Mouse (Mus musculus): ENCODE measurements at regions not wholly inside any gene's neighbourhood (a gene's known extent, or its start where the extent isn't known, plus 50 kb on each side); places are given as distances from the start of the nearest gene placed in this dataset.

GRCm38 (mm10) chr17:51683318-51683717 lies 149.8 kb downstream of the Satb1 start:
- DNase-seq (ENCODE audit: low read depth), result no peak

GRCm38 (mm10) chr17:51682368-51682767 lies 150.7 kb downstream of the Satb1 start:
- no peak for DNase-seq (ENCODE audit: low read depth)

GRCm38 (mm10) chr17:51677451-51677850 lies 155.6 kb downstream of the Satb1 start:
- DNase-seq (ENCODE audit: low read depth), result no peak

DNA sequence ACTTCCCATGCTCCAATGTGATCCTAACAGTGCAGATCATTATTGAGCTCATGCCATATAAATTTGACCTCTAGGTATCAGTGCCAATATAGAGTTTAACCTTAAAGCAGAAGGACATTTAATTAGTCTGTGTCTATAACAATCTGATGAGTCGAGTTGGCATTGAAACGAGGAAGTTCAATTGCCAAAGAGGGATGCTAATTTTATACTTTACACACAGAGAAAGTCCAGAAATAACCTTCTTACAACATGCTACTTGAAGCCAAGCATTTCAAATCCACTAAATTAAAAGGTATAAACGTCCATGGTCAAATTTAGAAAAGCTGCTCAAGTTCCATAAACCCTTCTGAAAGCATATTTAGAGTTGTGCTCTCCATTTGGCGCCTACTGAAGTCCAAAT lies 174.7 kb downstream of the Satb1 start:
- no peak for DNase-seq (ENCODE audit: low read depth)

GRCm38 (mm10) chr17:51653881-51654280 lies 179.2 kb downstream of the Satb1 start:
- no peak for DNase-seq (ENCODE audit: low read depth)

DNA sequence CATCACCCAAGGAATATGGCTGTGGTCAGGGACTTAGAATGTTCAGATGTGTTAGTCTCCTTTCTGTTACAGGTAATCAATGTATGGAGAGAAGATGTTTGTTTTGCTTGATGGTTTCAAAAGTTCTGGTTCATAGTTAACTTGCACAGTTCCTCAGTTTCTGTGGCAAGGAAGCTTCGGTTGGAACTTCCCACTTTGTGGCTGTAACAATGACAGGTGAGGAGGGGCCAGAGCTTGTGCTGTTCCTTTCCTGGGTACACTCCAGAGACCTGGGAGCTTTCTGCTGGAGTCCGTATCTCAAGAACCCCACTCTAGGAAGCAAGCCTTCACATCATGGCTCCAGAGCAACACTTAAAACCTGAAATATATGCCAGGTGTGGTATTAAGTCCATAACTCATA lies 181.2 kb downstream of the Satb1 start:
- no peak for DNase-seq (ENCODE audit: low read depth)

DNA sequence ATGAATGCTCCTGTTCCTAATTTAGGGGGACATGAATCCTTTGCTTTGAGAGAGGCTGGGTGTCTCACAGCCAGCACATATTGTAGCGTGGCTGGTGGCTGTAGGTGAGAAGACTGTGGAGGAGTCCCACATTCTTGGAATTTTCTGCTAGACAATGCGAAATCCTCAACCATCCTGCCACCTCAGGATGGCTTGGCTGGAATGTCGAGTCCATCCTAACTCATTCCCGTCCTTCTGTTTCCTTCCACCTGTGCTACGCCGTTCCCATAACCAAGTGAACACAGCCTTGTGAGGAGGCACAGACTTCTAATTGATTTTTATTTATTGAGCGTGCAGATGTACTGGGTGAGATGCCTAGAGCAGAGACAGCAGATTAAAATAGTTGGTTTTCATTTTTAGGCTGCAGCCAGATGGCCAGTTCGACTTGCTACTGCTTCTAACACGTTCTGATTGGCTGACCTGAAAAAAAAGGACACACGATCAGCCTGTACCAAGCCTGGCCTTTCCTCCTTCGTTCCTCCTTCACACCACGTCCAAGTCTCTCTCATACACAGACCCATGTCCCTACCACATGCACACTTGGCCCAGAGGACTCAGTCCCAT lies 183.8 kb downstream of the Satb1 start:
- DNase-seq (ENCODE audit: low read depth), result no peak

DNA sequence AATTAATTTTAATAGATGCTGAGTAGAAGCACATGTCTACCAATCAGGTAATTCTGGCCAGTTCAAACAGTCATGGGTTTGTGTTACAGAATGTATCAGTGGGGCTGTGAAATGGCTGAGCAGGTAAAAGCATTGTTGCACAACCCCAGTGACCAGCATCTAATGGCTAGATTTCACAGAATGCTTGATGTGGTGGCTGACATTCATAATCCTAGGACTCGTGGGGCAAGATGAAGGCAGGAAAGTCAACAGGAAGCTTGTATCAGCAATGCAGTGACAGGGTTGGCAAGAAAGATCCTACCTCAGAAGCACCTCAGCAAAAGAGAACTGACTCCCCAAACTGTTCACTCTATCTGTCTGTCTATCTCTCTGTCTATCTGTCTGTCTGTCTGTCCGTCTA lies 186.7 kb downstream of the Satb1 start:
- DNase-seq (ENCODE audit: low read depth), result no peak

DNA sequence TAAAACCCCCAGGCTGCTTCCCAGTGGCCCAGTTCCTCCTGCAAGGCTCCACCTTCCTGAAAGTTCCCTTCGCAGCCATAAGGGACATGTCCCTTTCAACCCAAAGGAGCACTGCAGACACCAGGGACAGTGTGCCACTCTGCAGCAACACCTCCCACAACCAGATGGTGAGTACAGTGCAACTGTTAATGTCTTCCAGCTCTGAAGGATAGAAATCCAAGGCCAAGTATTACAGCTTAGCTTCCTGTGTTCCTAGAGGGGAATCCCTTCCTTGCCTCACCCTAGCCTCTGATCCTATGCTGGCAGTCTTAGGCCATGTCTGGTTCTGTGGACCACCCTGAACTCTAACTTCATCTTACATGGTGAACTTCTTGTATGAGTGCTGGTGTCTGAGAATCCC lies 187.2 kb downstream of the Satb1 start:
- DNase-seq (ENCODE audit: low read depth), result no peak

- DNase-seq (ENCODE audit: low read depth), result no peak
Measured at GRCm38 (mm10) chr17:51642682-51643081, 190.4 kb downstream of the Satb1 start.

DNA sequence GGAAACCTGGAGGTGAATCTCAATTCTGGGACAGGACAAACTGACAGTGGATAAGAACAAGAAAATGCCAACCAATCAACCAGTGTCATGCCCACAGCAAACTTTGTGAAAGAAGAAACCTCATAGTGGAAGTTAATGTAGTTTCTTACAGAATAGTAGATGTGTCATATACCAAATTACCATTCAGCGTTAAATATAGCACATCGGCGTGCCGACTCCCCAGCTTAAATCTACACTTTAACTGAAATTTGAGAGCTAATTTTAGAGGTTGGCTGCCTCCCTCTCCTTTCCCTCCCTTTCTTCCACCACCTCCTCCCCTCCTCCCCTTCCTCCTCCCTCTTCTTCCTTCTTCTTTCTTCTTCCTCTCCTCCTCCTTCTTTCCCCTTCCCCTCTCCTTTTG lies 197.2 kb downstream of the Satb1 start:
- DNase-seq (ENCODE audit: low read depth), result no peak

GRCm38 (mm10) chr17:51631574-51631973 lies 201.5 kb downstream of the Satb1 start:
- no peak for DNase-seq (ENCODE audit: low read depth)

DNA sequence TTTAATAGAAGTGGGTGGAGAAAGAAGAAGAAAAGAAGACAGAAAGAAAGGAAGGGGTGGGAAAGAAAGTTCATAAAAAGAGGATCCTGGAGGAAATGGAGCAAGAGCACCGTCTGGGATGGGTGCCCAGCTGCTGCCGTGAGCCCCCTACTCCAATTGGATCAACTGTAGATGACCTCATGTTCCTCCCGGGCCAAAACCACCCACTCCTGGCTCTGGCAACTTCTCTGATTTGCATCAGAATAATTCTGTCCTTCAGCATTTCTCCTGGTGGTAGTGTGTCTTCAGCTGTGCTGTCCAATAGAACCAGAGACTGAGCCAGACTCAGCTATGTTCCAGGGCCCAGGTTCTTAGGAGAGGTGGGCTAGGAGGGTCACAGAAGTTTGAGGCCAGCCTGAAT lies 212.6 kb downstream of the Satb1 start:
- DNase-seq (ENCODE audit: low read depth), result no peak

DNA sequence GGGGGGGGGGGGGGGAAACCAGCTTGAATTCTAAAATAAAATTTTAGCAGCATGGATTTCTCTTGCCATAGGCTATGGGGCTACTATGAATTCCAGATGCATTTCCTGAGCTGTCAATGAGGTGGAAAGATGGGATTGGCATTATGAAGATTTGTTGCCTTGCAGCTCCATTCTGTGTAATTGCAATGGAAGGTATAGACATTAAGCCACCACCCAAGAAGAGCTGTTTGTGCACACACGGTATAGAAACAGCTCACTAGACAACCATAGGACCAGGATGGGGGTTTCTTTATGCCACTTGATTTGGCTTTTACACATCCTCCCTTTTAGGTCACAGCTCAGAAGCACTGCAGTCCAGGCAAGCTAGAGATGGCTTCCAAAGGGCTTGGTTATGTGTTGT lies 247.8 kb downstream of the Satb1 start:
- DNase-seq (ENCODE audit: low read depth), result no peak

GRCm38 (mm10) chr17:51583984-51584880 lies 248.9 kb downstream of the Satb1 start:
- DNase-seq (ENCODE audit: low read depth), result no peak

- no peak for DNase-seq (ENCODE audit: low read depth)
Measured at GRCm38 (mm10) chr17:51583277-51583676, 249.8 kb downstream of the Satb1 start.

DNA sequence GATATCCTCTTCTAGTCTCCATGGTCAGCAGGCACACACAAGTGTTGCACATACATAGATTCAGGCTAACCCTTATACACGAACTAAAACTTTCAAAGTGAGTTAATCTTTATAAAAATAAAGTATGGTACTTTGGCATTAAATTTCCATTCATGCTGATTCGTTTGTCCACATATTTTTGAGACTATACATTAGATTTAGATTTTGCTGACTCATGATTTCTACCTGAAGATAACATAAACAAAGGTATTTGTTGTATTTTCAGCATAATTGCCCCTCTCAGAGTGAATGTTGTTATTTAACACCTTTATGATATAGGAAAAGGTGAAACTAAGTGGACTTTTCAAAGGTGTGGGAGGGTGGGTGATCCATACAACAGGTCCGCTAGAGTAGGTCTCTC lies 277.2 kb downstream of the Satb1 start:
- no peak for DNase-seq (ENCODE audit: low read depth)

DNA sequence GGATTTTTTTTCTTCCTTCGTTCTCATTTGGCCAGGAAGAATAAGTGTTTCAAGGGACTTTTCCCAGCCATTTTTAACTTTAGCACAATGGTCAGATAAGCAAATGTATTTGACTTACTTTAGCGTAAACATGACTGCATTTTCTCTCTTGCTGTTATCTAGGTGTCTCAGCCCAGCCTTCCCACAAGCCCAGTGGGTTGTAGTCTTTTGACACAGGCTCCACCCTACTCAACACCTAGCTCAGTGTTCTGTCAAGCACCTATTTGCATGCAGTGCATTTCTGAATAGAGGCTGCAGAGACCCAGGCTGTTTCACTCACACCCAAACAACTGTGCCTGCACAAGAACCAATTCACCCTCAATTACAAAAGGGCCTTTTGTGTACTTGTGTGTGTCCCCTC lies 278.6 kb downstream of the Satb1 start:
- no peak for DNase-seq (ENCODE audit: low read depth)

DNA sequence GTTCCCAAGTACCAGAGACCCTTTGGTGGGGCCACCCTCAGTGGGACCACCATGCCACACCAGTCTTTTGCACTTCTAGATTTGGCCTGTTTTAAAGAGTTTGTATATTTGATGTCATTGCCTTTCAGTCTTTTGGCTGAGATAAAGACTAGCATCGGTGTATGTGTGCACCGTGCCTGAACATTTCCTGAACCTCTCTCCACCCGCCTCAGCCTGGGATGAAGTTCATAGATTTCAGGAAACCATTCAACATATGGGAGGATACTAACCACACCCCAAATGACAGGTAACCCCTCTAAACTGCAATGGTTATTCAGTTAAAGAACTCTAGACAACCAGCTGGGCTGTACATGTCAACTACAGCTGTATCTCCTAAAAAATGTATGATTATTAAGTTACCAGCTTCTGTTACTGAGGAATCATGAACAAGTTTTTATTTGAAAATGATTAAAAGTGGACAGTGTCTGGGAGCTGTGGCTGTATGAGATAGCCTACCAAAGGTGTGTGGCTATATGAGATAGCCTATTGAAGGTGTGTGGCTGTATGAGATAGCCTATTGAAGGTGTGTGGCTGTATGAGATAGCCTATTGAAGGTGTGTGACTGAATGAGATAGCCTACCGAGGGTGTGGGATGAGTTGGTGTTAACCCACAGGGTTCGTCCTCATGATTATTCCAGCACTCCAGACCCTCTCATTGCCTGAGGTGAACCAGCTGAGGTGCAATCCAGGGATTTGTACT lies 280.6 kb downstream of the Satb1 start:
- no peak for DNase-seq (ENCODE audit: low read depth)

GRCm38 (mm10) chr17:51546999-51547398 lies 286.1 kb downstream of the Satb1 start:
- DNase-seq (ENCODE audit: low read depth), result no peak

- no peak for DNase-seq (ENCODE audit: low read depth)
Measured at GRCm38 (mm10) chr17:51542544-51542943, 290.5 kb downstream of the Satb1 start.

- no peak for DNase-seq (ENCODE audit: low read depth)
Measured at GRCm38 (mm10) chr17:51534678-51535077, 298.4 kb downstream of the Satb1 start.

GRCm38 (mm10) chr17:51534270-51534669 lies 298.8 kb downstream of the Satb1 start:
- DNase-seq (ENCODE audit: low read depth), result no peak

Data from induced T-regulatory cell, adult 2 months (primary cell).